Mouse (Mus musculus) frontal cortex, postnatal 36 days (tissue): ENCODE measurements at regions not wholly inside any gene's neighbourhood (a gene's known extent, or its start where the extent isn't known, plus 50 kb on each side); places are given as distances from the start of the nearest gene placed in this dataset.
A peak's percentile ranks its signal among the peaks of the same experiment; 100 is the strongest.
"Not testable (repeated sequence)": the region's sequence is repeated elsewhere in the genome, so short reads cannot be mapped to it uniquely, and the experiment has no call there.

ENCODE experiments used
- DNase-seq, 2 experiments: peaks; one replicate each; pipeline ENCODE4 v3.0.0; 2022; ENCODE audit warnings: low spot score in 2 of 2

DNA sequence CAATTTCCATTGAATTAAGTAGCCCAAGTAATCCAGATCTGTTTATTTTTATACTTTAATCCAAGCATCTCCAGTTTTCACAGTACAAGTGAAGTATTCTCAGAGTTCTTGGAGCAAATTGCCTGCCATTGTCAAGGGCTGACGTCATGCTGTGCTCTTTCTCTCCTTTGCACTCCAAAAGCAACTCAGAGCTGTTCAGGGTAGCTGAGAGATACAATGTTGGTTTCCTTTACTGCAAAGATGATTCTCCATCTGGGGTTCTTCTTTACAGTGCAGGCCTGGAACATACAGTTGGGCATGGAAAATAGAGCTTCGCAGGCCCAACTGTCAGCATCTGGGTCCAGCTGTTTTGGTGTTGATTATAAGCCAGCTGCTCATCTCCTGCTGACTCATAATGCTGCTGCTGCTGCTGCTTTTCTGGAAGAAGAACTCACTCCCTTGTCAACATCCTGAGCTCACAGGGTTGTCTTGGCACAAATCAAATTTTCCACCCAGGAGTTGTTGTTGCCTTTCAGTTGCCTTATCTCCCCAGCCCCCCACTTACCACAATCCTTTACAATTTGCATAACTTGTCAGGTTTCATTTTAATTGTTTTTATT lies 454.7 kb upstream of the Slc5a7 start:
- peak; percentile 10 to 16 for DNase-seq

- DNase-seq, result peak in 1 of 2 experiments; percentile 12
Measured at GRCm38 (mm10) chr17:54752917-54753316, 454.1 kb upstream of the Slc5a7 start.

DNA sequence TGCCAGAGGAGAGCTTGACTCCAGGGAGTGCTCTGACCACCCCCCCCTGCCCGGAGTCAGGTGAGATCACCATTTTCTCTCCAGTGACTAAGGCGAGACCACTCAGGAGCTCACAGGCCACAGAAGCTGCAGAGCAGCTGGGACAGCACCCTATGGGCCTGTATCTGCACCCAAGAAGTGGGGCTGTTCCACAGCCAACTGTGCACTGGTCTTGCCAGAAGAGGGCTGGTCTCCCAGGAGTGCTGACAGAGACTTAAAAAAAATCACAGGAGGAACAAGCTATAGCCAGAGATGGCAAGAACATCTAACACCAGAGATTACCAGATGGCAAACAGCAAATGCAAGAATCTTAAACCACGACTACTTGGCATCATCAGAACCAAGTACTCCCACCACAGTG lies 437.0 kb upstream of the Slc5a7 start:
- no peak for DNase-seq

DNA sequence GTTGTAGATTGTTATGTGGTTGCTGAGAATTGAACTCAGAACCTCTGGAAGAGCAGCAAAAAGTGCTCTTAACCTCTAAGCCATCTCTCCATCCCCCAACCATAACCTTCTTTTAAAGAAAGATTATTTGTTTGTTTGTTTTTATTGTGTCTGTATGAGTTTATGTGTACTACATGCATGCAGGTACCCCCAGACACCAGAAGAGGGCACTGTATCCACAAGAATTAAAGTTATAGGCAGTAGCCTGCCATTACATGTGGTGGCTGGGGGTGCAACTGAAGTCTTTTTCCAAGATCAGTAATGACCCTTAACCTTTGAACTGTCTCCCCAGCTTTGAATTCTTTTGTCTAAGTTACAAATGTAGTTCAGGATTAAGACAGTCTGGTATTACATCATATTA lies 428.8 kb upstream of the Slc5a7 start:
- DNase-seq, result no peak

DNA sequence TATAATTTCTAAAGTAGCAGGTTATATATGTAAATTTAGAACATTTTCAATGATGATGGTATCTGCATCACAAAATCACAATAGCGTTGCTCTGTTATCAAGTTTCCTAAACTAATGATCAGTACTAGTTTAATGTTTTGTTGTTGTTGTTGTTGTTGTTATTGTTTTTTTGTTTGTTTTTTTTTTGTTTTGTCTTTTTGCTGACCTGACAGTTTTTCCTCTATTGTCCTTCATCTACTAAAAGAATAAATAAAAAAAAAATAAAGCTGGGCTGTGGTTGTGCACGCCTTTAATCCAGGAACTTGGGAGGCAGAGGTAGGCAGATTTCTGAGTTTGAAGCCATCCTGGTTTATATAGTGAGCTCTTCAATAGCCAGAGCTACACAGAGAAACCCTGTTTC lies 427.9 kb upstream of the Slc5a7 start:
- no peak for DNase-seq

GRCm38 (mm10) chr17:54713026-54713425 lies 414.2 kb upstream of the Slc5a7 start:
- DNase-seq, result peak in 1 of 2 experiments; percentile 9

DNA sequence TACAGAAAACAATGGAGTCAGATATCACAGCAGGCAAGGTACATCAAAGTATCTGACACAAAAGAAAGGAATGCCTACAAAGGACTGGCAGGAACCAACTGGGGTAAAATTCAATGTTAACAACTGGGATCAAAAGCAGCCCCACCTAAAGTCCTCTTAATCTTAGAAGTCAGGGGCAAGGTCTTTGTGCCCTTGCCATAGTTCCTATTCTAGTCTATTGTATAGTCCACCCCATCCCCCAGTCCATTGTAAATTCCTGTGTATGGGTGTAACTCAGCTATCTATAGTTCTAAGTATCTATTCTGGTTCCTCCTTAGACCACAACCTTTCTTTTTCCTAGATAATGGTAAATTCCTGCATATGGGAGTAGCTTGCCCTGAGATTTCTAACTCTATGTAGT lies 409.0 kb upstream of the Slc5a7 start:
- DNase-seq, result not testable (repeated sequence)

GRCm38 (mm10) chr17:54701346-54702108 lies 402.7 kb upstream of the Slc5a7 start:
- DNase-seq, result no peak

DNA sequence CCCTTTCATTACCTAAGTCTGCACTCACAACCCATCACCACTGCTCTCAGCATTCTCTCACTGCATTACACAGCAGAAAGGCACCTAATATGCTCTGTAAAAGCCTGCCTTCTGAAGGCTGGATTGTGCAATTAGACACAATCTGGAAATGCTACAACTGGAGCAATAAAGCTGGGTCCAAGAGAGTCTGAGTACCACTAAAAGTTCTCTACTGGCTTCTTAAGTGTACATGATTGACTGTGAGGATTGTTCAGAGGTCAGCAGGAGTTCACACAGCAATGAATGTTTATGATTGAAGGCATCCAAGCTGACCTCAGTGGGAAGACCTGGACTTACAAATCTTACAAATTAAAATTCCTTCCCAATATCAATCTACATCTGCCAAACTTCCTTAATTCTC lies 395.8 kb upstream of the Slc5a7 start:
- DNase-seq, result no peak

DNA sequence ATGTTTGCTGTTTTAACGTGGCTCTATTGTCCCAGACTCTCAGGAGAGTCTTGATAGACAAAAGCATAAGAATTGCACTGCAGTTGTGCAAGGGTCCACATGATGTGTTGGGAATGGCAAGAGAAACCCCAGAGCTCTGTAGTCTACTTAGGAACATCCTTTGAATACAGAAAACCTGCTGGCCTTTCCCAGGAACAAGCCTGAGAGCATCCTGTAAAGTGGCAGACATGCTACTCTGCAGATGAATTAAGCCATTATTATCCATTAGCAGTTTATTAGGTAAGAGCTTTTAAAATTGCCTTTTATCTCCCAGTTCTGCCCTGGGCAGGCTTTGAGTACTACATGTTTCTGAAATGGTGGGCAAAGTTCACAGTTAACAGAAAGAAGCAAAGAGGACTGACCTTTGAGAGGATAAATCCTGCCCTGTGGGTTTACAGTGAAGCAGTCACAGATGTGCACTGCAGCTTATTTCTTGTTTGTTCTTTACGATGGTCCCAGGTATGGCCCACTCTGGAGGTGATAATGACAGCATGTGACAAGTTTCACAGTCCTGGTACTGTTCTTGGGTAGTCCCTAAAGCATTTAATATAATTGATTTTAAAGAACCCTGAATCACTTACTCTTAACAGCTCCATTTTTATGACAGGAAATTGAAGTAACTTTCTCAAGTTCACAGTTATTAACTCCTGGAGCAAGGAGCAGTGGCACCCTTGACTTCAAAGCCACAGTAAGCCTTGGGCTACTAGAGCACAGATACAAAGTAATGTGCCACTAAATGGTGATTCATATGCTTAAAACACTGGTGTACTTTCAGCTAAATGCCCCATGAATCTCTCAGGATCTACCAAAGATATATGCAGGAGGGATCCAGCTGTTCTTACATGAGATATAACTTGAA lies 386.6 kb upstream of the Slc5a7 start:
- DNase-seq, result no peak

- no peak for DNase-seq
Measured at GRCm38 (mm10) chr17:54678111-54678510, 379.3 kb upstream of the Slc5a7 start.

DNA sequence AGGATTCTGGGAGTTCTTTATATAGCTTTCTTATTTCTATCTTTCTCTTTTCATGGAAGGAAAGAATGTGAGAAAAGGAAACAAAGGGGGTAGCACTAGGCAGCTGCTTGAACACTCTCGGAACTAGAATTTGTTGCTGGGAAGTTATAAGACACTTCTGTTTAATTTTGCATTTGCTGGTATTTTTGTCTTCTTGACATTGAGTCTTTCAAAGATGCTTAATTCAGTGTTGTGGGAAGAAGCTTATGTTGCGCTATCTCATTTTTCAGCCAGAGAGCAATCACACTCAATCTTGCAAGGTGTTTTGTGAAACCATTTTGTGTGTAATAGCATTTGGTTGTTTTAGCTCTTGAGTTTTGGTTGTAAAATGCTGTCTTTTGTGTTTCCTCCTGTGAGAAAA lies 370.7 kb upstream of the Slc5a7 start:
- peak in 1 of 2 experiments; percentile 42 for DNase-seq

- no peak for DNase-seq
Measured at GRCm38 (mm10) chr17:54662558-54663245, 363.9 kb upstream of the Slc5a7 start.

GRCm38 (mm10) chr17:54656553-54656952 lies 357.7 kb upstream of the Slc5a7 start:
- DNase-seq, result no peak
